Mouse (Mus musculus): Measurements from ENCODE around the gene Nsl1. TPM values are rescaled to one million over a fixed set of nuclear protein-coding genes. Genes with fewer than 3 reads are reported as not detected.

Gene Nsl1
- polyA plus RNA-seq, 2 experiments = 8.8 to 11.2 TPM

- peaks cover 0 to 15% of the 10 kb centered on the region in 2 experiments; a peak in 2 of 4 replicates for H3K4me1 ChIP-seq (replicated peaks; ENCODE audit: control insufficient read depth in 2 of 2, insufficient read depth in 2 of 2, low read length in 1 of 2)
- no peaks in the 10 kb centered on the region; the same call in 1 of the 2 replicates for H3K27me3 ChIP-seq (ENCODE audit: control insufficient read depth, insufficient read depth, low read length)
- no peak overlapping the region for H3K9ac ChIP-seq (replicated peaks)
- no peak overlapping the region for H3K4me3 ChIP-seq (ENCODE audit: insufficient read depth in 1 of 2, low read depth in 2 of 2, low read length in 2 of 2)
- 35% methylated on average over 5 of the region's 5 CpGs for WGBS (ENCODE audit: insufficient replicate concordance)
- H3K36me3 ChIP-seq (replicated peaks; ENCODE audit: control insufficient read depth, insufficient read depth, low read depth) = no peaks in the 10 kb centered on the region
- H3K9me3 ChIP-seq (ENCODE audit: control insufficient read depth, low read length) = no peaks in the 10 kb centered on the region
- DNase-seq (ENCODE audit: low read depth in 3 of 3, low spot score in 3 of 3) = no peak
- H3K4me2 ChIP-seq (ENCODE audit: low read depth) = no peak overlapping the region
- ATAC-seq (ENCODE audit: insufficient read depth) = no peak
- TF ChIP-seq CTCF (IDR thresholded peaks at IDR 0.05; ENCODE audit: low read depth) (no peak), EP300 (IDR thresholded peaks at IDR 0.05; ENCODE audit: low read depth) (no peak)
- no peak overlapping the region for H3K27ac ChIP-seq
Measured at GRCm38 (mm10) chr1:191132240-191132639, 69.4 kb downstream of the Nsl1 start.

GRCm38 (mm10) chr1:191132934-191133333 lies 70.1 kb downstream of the Nsl1 start:
- WGBS (ENCODE audit: insufficient replicate concordance) = 9% methylated on average over 5 of the region's 5 CpGs
- peak; percentile 53; the same call in 1 of the 2 replicates for ATAC-seq (ENCODE audit: insufficient read depth)

GRCm38 (mm10) chr1:191135406-191135805 lies 72.6 kb downstream of the Nsl1 start:
- 52% methylated on average over 4 of the region's 4 CpGs for WGBS (ENCODE audit: insufficient replicate concordance)
- no peaks in the 10 kb centered on the region for H3K9me3 ChIP-seq (ENCODE audit: control insufficient read depth, low read length)
- H3K4me1 ChIP-seq (replicated peaks; ENCODE audit: control insufficient read depth in 2 of 2, insufficient read depth in 2 of 2, low read length in 1 of 2) = peaks cover 0 to 23% of the 10 kb centered on the region in 2 experiments; a peak in 2 of 4 replicates
- no peaks in the 10 kb centered on the region for H3K36me3 ChIP-seq (replicated peaks; ENCODE audit: control insufficient read depth, insufficient read depth, low read depth)
- no peak overlapping the region for H3K4me3 ChIP-seq (ENCODE audit: insufficient read depth in 1 of 2, low read depth in 2 of 2, low read length in 2 of 2)
- TF ChIP-seq CTCF (IDR thresholded peaks at IDR 0.05; ENCODE audit: low read depth) (no peak), EP300 (IDR thresholded peaks at IDR 0.05; ENCODE audit: low read depth) (no peak)
- H3K4me2 ChIP-seq (ENCODE audit: low read depth) = no peak overlapping the region
- DNase-seq (ENCODE audit: low read depth in 3 of 3, low spot score in 3 of 3) (no peak), ATAC-seq (ENCODE audit: insufficient read depth) (no peak)
- no peak overlapping the region for H3K9ac ChIP-seq (replicated peaks)
- H3K27ac ChIP-seq = no peak overlapping the region
- H3K27me3 ChIP-seq (ENCODE audit: control insufficient read depth, insufficient read depth, low read length) = no peaks in the 10 kb centered on the region; the same call in 1 of the 2 replicates

More at GRCm38 (mm10) chr1:191132934-191133333, 70.1 kb downstream of the Nsl1 start:
- DNase-seq (ENCODE audit: low read depth in 3 of 3, low spot score in 3 of 3) = no peak
- Histone ChIP-seq H3K36me3 (replicated peaks; ENCODE audit: control insufficient read depth, insufficient read depth, low read depth) (no peaks in the 10 kb centered on the region), H3K27me3 (ENCODE audit: control insufficient read depth, insufficient read depth, low read length) (no peaks in the 10 kb centered on the region; the same call in 1 of the 2 replicates), H3K27ac (no peak overlapping the region), H3K4me3 (ENCODE audit: insufficient read depth in 1 of 2, low read depth in 2 of 2, low read length in 2 of 2) (no peak overlapping the region), H3K4me2 (ENCODE audit: low read depth) (no peak overlapping the region), H3K9me3 (ENCODE audit: control insufficient read depth, low read length) (no peaks in the 10 kb centered on the region), H3K9ac (replicated peaks) (no peak overlapping the region), H3K4me1 (replicated peaks; ENCODE audit: control insufficient read depth in 2 of 2, insufficient read depth in 2 of 2, low read length in 1 of 2) (peaks cover 0 to 15% of the 10 kb centered on the region in 2 experiments; a peak in 2 of 4 replicates)
- TF ChIP-seq EP300 (IDR thresholded peaks at IDR 0.05; ENCODE audit: low read depth) (no peak), CTCF (IDR thresholded peaks at IDR 0.05; ENCODE audit: low read depth) (no peak)

Other genes with a start within 250 kb of the Nsl1 start
- 1.5 and 1.9 TPM in 2 replicates for gene Rps6kc1, start 151.2 kb upstream of the Nsl1 start, polyA plus RNA-seq (2012; rRNA removed)
- 3.5 and 3.6 TPM in 2 replicates for gene Rps6kc1, start 151.2 kb upstream of the Nsl1 start, polyA plus RNA-seq (2014; fragmentation: Nextera tagmentation; extraction: Ambion mirVana)
- gene Angel2, start 137.9 kb upstream of the Nsl1 start, polyA plus RNA-seq (2012; rRNA removed) = 8.2 and 11.8 TPM in 2 replicates
- gene Angel2, start 137.9 kb upstream of the Nsl1 start, polyA plus RNA-seq (2014; fragmentation: Nextera tagmentation; extraction: Ambion mirVana) = 15.1 and 15.3 TPM in 2 replicates
- gene Vash2, start 83.7 kb upstream of the Nsl1 start, polyA plus RNA-seq (2012; rRNA removed) = 0.40 and 0.52 TPM in 2 replicates
- 0.39 and 0.81 TPM in 2 replicates for gene Vash2, start 83.7 kb upstream of the Nsl1 start, polyA plus RNA-seq (2014; fragmentation: Nextera tagmentation; extraction: Ambion mirVana)
- 4.5 and 6.4 TPM in 2 replicates for gene Flvcr1, start 36.9 kb upstream of the Nsl1 start, polyA plus RNA-seq (2012; rRNA removed)
- 4.5 and 4.9 TPM in 2 replicates for gene Flvcr1, start 36.9 kb upstream of the Nsl1 start, polyA plus RNA-seq (2014; fragmentation: Nextera tagmentation; extraction: Ambion mirVana)
- not detected in 2 replicates for gene Spata45, start 26.4 kb upstream of the Nsl1 start, polyA plus RNA-seq (2012; rRNA removed)
- not detected in 2 replicates for gene Spata45, start 26.4 kb upstream of the Nsl1 start, polyA plus RNA-seq (2014; fragmentation: Nextera tagmentation; extraction: Ambion mirVana)
- gene Tatdn3, start 80 bp upstream of the Nsl1 start, polyA plus RNA-seq (2012; rRNA removed) = 4.6 and 6.5 TPM in 2 replicates
- gene Tatdn3, start 80 bp upstream of the Nsl1 start, polyA plus RNA-seq (2014; fragmentation: Nextera tagmentation; extraction: Ambion mirVana) = 8.5 and 8.7 TPM in 2 replicates
- gene Batf3, start 34.8 kb downstream of the Nsl1 start, polyA plus RNA-seq (2012; rRNA removed) = 1.6 and 1.8 TPM in 2 replicates
- gene Batf3, start 34.8 kb downstream of the Nsl1 start, polyA plus RNA-seq (2014; fragmentation: Nextera tagmentation; extraction: Ambion mirVana) = 1.5 and 2.4 TPM in 2 replicates
- not detected in 2 replicates for gene Fam71a, start 101.8 kb downstream of the Nsl1 start, polyA plus RNA-seq (2012; rRNA removed)
- not detected in 2 replicates for gene Fam71a, start 101.8 kb downstream of the Nsl1 start, polyA plus RNA-seq (2014; fragmentation: Nextera tagmentation; extraction: Ambion mirVana)
- gene Atf3, start 155.0 kb downstream of the Nsl1 start, polyA plus RNA-seq (2012; rRNA removed) = 0.53 and 0.76 TPM in 2 replicates
- 0.94 and 1.3 TPM in 2 replicates for gene Atf3, start 155.0 kb downstream of the Nsl1 start, polyA plus RNA-seq (2014; fragmentation: Nextera tagmentation; extraction: Ambion mirVana)

Measured in liver, embryonic 14.5 days (tissue).